Mouse (Mus musculus): ENCODE measurements around the gene Sh3gl1. TPM values are rescaled to one million over a fixed set of nuclear protein-coding genes. Genes with fewer than 3 reads are reported as not detected.

Sh3gl1 gene
- total and polyA plus RNA-seq, 3 experiments: 41.3 to 70.6 (median 44.0) TPM

- DNase-seq: no peak
These were observed 36.5 kb downstream of the Sh3gl1 start for GRCm38 (mm10) chr17:55999794-56000499.

DNA sequence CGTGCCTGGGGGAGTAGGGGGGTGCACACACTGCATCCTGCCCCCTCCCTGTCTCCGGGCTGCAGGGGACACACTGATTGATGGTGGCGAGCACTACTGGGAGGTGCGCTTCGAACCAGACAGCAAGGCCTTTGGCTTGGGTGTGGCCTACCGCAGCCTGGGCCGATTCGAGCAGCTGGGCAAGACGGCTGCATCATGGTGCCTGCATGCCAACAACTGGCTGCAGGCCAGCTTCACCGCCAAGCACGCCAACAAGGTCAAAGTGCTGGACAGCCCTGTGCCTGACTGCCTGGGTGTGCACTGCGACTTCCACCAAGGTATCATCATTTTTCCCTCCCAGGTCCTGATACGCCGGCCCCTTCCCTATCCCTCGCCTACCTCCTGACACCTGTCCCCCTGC lies 40.4 kb downstream of the Sh3gl1 start:
- DNase-seq: peak; percentile 89

GRCm38 (mm10) chr17:55990278-55990898 lies 46.0 kb downstream of the Sh3gl1 start:
- DNase-seq: no peak

DNA sequence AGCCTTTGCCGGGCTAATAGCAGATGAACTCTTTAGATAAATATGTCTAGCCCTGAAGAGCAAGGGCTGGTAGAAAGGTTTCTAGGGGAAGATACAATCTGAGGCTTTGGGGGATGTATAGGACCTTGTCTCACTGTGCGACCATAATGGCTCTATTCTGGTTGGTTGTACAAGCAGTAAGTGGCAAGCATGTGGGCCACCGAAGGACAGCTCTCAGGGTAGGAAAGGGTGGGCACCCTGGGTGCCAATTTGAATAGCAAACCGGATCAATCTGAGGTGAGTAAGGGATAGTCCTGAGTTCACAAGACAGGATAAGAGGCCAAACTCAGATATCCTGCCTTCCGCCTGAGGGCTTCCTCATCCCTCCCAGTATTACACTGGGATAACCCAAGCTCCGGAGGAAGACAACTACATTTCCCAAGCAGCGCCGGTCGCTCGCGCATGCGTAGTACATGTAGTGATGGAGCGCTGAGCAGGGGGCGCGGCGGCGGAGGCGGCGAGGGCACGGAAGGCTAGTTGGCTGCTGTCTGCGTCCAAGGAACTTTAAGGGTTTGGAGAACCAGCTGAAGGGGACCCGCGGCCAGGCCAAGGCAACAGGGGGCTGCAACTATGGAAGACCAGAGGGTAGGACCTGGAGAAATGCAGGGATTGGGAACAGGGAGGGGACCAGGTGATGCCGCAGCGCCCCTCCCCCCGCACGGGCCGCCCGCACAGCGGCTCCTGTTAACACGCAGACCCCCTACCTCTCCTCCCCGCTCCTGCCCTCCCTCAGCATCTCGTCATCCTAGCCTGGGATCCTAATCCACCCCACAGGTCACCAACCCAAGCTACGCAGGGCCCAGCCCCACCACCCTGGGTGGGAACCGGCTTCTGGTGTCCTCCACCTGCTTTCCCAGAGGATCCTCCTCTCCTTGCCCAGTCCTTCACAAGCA lies 50.1 kb downstream of the Sh3gl1 start, which contains the start of gene Fsd1:
Fsd1 (plus strand) TSS at position 480 of the 932 bp plus-strand sequence.
- DNase-seq: no peak

DNA sequence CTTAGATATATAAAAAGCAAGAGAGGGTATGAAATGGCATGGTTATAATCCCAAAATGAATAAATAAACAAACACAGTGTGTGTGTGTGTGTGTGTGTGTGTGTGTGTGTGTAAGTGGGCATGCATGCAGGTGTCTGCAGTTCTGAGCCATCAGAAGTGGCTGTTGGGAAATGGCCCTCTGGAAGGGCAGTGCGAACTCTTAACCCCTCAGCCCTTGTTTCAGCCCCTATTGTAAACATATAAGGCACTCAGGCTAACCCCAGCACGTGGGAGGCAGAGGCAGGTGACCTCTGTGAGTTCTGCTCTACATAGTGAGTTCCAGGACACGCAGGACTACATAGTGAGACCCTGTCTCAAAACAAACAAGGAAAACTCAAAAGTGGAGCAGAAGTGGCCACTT lies 59.1 kb downstream of the Sh3gl1 start:
- no peak for DNase-seq

DNA sequence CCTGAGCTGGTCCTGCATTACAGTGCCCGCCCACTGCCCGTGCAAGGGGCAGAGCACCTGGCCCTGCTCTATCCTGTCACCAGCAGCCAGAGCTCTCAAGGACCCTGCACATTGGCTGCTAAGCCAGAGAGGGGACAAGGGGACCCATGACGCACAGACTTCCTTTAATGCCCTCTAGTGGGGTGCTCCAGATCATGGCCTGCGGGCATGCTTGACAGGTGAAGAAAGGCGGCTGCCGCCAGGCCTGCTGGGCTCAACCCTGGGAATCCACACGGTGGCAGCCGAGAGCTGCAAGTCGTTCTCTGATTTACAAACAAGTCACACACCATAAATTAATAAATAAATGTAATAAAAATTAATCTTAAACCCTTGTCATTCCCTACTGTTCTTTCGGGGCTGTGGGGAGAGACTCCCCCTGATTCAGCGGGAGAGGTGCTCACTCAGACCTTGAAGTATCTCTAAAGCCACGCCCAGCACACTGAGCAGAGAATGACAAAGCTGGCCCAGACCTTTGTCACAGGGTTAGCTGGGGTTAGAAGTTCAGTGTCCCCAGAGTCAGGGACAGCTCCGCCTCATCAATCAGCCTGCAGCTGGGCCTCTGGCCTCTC lies 60.1 kb downstream of the Sh3gl1 start:
- DNase-seq: peak; percentile 82

DNA sequence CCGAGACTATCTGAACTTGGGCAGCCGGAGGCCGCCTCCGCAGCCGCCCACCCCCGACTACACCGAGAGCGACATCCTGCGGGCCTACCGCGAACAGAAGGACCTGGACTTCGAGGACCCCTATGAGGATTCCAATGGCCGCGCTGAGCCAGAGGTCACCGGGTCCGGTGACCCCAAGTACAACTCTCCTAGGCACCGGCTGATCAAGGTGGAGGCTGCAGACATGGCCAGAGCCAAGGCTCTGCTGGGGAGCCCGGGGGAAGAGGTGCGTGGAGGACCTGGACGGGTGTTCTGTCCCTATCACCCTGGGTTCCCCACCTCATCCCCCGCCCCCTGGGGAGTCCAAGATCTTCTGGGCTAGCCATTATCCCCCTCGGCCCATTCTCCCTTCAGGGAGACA lies 65.0 kb downstream of the Sh3gl1 start:
- no peak for DNase-seq

DNA sequence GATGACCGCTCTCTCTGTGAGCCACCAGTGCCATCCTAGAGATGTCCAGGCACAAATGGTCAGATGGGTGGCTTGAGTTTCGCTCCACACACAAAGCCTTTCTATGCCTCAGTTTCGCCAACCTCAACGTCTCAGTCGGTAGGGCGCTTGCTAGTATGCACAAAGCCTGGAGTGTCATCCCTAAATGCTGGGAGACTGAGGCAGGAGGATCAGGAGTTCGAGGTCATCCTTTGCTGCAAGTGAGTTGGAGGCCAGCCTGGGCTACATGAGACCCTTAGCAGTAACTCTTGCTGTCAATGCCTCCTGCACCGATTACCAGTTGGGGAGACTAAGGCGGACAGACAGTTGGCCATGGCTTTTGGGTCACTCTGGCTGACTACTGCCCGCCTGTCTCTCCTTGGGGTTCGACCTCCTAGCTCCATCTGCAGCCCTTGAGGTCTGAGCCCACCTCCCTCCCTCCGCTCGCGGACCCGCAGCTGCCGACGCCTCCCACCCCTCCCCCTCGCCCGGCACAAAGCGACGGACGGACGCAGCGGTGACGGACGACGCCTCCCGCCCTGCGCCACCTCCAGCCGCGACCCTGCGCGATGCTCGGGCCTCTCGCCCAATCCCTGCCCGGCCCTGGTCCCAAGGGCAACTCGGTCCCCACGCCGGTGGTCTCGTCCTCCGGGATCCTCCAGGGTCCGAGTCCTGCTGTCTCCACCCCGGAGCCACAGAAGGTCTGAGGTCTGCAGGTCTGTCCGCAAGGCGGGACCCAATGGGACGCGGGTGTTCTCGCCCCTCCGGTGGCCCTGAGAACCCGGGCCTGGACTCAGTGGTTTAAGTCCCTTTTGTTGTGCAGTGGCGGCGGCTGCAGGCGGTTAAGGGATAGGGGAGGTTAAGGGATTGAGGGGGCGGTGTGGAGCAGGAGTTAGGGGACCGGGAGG lies 66.2 kb downstream of the Sh3gl1 start, which contains the start of gene Shd:
Shd (plus strand) TSS at position 502 of the 926 bp plus-strand sequence.
- DNase-seq: no peak

DNA sequence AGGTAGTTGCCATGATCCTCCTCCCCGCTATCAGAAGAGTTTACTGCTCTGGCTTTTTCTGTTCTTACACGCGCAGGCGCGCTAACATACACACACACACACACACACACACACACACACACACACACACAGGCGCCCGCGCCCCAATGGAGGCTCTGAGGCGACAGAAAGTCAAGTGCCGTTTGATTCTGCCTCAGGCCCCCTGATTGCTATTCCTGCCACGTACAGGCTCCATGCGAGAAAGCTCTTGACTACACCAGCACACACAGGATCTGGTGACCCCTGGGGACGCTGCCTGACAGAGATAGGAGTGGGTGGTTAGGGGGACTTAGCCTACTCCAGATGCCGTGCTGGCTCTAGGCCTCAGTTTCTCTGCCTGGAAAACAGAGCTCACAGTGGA lies 66.9 kb downstream of the Sh3gl1 start:
- no peak for DNase-seq

- DNase-seq: no peak
These were observed 68.2 kb downstream of the Sh3gl1 start for GRCm38 (mm10) chr17:55968210-55968609.

- no peak for DNase-seq
These were observed 69.2 kb downstream of the Sh3gl1 start for GRCm38 (mm10) chr17:55967186-55967585.

Other genes starting within 250 kb of the Sh3gl1 start
- gene Zfp119a, start 157.7 kb downstream of the Sh3gl1 start, total RNA-seq (2021): 1 to 10 TPM; 5.3 to 6.4 TPM
- gene Zfp119a, start 157.7 kb downstream of the Sh3gl1 start, polyA plus RNA-seq (2012; rRNA removed): not detected in 2 replicates
- gene Zfp959, start 144.5 kb downstream of the Sh3gl1 start, total RNA-seq (2021): 1 to 10 TPM; 5.2 to 5.6 TPM
- 0.20 and 0.28 TPM in 2 replicates for gene Zfp959, start 144.5 kb downstream of the Sh3gl1 start, polyA plus RNA-seq (2012; rRNA removed)
- gene Zfp119b, start 87.1 kb downstream of the Sh3gl1 start, total RNA-seq (2021): 1 to 10 TPM; 3.0 to 3.6 TPM
- 0.07 TPM in 1 of 2 replicates, not detected in the other for gene Zfp119b, start 87.1 kb downstream of the Sh3gl1 start, polyA plus RNA-seq (2012; rRNA removed)
- gene Ebi3, start 84.0 kb downstream of the Sh3gl1 start, total RNA-seq (2021): 1 to 10 TPM in 1 of 2 experiments, under 1 TPM in 1; 0.66 to 1.2 TPM
- 4.7 and 5.8 TPM in 2 replicates for gene Ebi3, start 84.0 kb downstream of the Sh3gl1 start, polyA plus RNA-seq (2012; rRNA removed)
- 10 to 100 TPM; 16.7 to 19.1 TPM for gene Yju2, start 77.5 kb downstream of the Sh3gl1 start, total RNA-seq (2021)
- 4.4 and 5.3 TPM in 2 replicates for gene Yju2, start 77.5 kb downstream of the Sh3gl1 start, polyA plus RNA-seq (2012; rRNA removed)
- gene Shd, start 66.2 kb downstream of the Sh3gl1 start, total RNA-seq (2021): 1 to 10 TPM in 1 of 2 experiments, under 1 TPM in 1; 0.52 to 1.2 TPM
- gene Shd, start 66.2 kb downstream of the Sh3gl1 start, polyA plus RNA-seq (2012; rRNA removed): 3.2 and 7.8 TPM in 2 replicates
- 1 to 10 TPM; 1.0 to 2.7 TPM for gene Fsd1, start 50.1 kb downstream of the Sh3gl1 start, total RNA-seq (2021)
- 2.3 and 2.7 TPM in 2 replicates for gene Fsd1, start 50.1 kb downstream of the Sh3gl1 start, polyA plus RNA-seq (2012; rRNA removed)
- gene Stap2, start 31.1 kb downstream of the Sh3gl1 start, total RNA-seq (2021): 1 to 10 TPM; 5.6 TPM
- gene Stap2, start 31.1 kb downstream of the Sh3gl1 start, polyA plus RNA-seq (2012; rRNA removed): 5.2 and 8.4 TPM in 2 replicates
- 10 to 100 TPM; 87.3 to 90.5 TPM for gene Mpnd, start 30.9 kb downstream of the Sh3gl1 start, total RNA-seq (2021)
- gene Mpnd, start 30.9 kb downstream of the Sh3gl1 start, polyA plus RNA-seq (2012; rRNA removed): 179 and 197 TPM in 2 replicates
- 1 to 10 TPM; 1.6 to 2.5 TPM for gene Chaf1a, start 3.8 kb upstream of the Sh3gl1 start, total RNA-seq (2021)
- gene Chaf1a, start 3.8 kb upstream of the Sh3gl1 start, polyA plus RNA-seq (2012; rRNA removed): 1.5 and 2.0 TPM in 2 replicates
- gene Ubxn6, start 38.4 kb upstream of the Sh3gl1 start, total RNA-seq (2021): 10 to 100 TPM; 83.2 to 83.8 TPM
- 67.8 and 91.2 TPM in 2 replicates for gene Ubxn6, start 38.4 kb upstream of the Sh3gl1 start, polyA plus RNA-seq (2012; rRNA removed)
- 10 to 100 TPM; 52.7 to 63.7 TPM for gene Hdgfl2, start 43.0 kb upstream of the Sh3gl1 start, total RNA-seq (2021)
- gene Hdgfl2, start 43.0 kb upstream of the Sh3gl1 start, polyA plus RNA-seq (2012; rRNA removed): 93.5 and 97.9 TPM in 2 replicates
- 100 to 1,000 TPM in 1 of 2 experiments, 10 to 100 TPM in 1; 92.6 to 121 TPM for gene Plin4, start 73.2 kb upstream of the Sh3gl1 start, total RNA-seq (2021)
- 100 and 184 TPM in 2 replicates for gene Plin4, start 73.2 kb upstream of the Sh3gl1 start, polyA plus RNA-seq (2012; rRNA removed)
- gene Plin5, start 81.0 kb upstream of the Sh3gl1 start, total RNA-seq (2021): 10 to 100 TPM; 59.5 to 71.9 TPM
- 42.9 and 91.7 TPM in 2 replicates for gene Plin5, start 81.0 kb upstream of the Sh3gl1 start, polyA plus RNA-seq (2012; rRNA removed)
- 10 to 100 TPM; 23.9 to 45.5 TPM for gene Lrg1, start 85.4 kb upstream of the Sh3gl1 start, total RNA-seq (2021)
- gene Lrg1, start 85.4 kb upstream of the Sh3gl1 start, polyA plus RNA-seq (2012; rRNA removed): 134 and 212 TPM in 2 replicates
- 10 to 100 TPM in 1 of 2 experiments, 1 to 10 TPM in 1; 6.3 to 10.2 TPM for gene Sema6b, start 103.7 kb upstream of the Sh3gl1 start, total RNA-seq (2021)
- gene Sema6b, start 103.7 kb upstream of the Sh3gl1 start, polyA plus RNA-seq (2012; rRNA removed): 32.9 and 36.5 TPM in 2 replicates
- gene Tnfaip8l1, start 125.8 kb upstream of the Sh3gl1 start, total RNA-seq (2021): 1 to 10 TPM; 2.0 to 2.4 TPM
- 4.2 and 6.7 TPM in 2 replicates for gene Tnfaip8l1, start 125.8 kb upstream of the Sh3gl1 start, polyA plus RNA-seq (2012; rRNA removed)
- 10 to 100 TPM; 51.8 to 55.3 TPM for gene Mydgf, start 147.3 kb upstream of the Sh3gl1 start, total RNA-seq (2021)
- gene Mydgf, start 147.3 kb upstream of the Sh3gl1 start, polyA plus RNA-seq (2012; rRNA removed): 70.5 and 71.0 TPM in 2 replicates
- 10 to 100 TPM; 37.5 to 39.7 TPM for gene Dpp9, start 182.3 kb upstream of the Sh3gl1 start, total RNA-seq (2021)
- gene Dpp9, start 182.3 kb upstream of the Sh3gl1 start, polyA plus RNA-seq (2012; rRNA removed): 53.2 and 65.3 TPM in 2 replicates
- 10 to 100 TPM; 27.0 to 32.4 TPM for gene Fem1a, start 220.2 kb upstream of the Sh3gl1 start, total RNA-seq (2021)
- gene Fem1a, start 220.2 kb upstream of the Sh3gl1 start, polyA plus RNA-seq (2012; rRNA removed): 44.6 and 46.9 TPM in 2 replicates
- gene Ticam1, start 240.2 kb upstream of the Sh3gl1 start, total RNA-seq (2021): 10 to 100 TPM; 22.7 to 29.4 TPM
- 39.7 and 50.2 TPM in 2 replicates for gene Ticam1, start 240.2 kb upstream of the Sh3gl1 start, polyA plus RNA-seq (2012; rRNA removed)

Measured in adrenal gland, adult 2 months (tissue).